Mouse (Mus musculus): ENCODE results near the gene Dazl.

DNA sequence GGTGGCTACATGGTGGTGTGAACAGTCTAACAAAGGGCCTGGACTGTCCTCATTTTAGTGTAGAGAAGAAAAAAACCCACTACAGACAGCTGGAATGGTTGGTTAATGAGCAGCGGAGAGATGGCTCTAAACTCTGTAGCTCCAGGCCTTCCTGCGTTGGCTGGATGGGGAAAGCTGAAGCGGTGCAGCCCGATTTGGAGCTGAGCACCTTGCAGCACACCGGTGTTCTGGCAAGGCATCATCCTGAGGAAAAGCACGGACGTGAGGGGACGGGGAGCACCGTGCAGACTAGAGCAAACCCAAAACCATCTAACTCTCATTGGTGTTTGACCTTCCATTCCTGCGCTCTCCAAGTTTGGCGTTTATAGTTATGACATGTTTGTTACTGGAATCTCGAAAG, 1.3 kb upstream of the Dazl start:
- no peak for TF ChIP-seq CTCF (IDR thresholded peaks at IDR 0.05)
- no peak for TF ChIP-seq EP300 (IDR thresholded peaks at IDR 0.05)

All from lung, postnatal 0 days (tissue).